10 mouse cellular contexts compared by ENCODE assay signal in the genomic region with DNA sequence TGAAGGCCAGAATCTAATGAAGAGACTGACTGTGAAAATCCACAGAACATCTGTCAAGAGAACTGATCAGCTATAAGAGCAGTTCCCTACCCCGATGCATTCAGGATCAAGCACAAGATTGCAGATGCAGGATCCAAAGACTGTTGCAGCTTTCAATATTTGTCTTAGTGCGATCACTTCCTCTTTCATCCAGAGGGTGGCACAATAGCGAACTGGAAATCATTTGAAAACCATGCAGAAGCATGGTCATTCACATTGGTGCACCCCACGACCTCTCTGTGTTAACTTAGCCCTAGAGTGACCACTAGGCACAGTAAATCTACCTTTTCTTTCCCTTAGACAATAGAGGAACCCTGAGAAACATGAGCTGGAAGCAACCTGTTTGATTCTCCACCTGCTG. TPM values are rescaled to one million over a fixed set of nuclear protein-coding genes. Genes with fewer than 3 reads are reported as not detected.
DNase-seq lines count a peak whose midpoint lies in the region; ATAC-seq and TF ChIP-seq lines count a peak whose summit lies in the region.
"Had no signal": no experiment of that assay in that cellular context is flagged by ENCODE, and none has a peak within 500 bp of the region (broad histone marks: within the 10 kb centered on the region; RNA-seq: fewer than 3 reads in every experiment).

No protein-coding gene starts in this region.

- no peak overlapping the region for H3K27ac ChIP-seq in heart, adult 2 months
- no peak overlapping the region for H3K27ac ChIP-seq in liver, postnatal 0 days (ENCODE audit: low read depth)
- no peak overlapping the region for H3K27ac ChIP-seq in liver, embryonic 11.5 days (ENCODE audit: low read depth, low read length)

- 38% methylated on average over 4 of the region's 4 CpGs for WGBS in heart, adult 2 months
- 28% methylated on average over 4 of the region's 4 CpGs for WGBS in liver, postnatal 0 days (ENCODE audit: insufficient replicate concordance)
- 36% methylated on average over 4 of the region's 4 CpGs for WGBS in liver, embryonic 11.5 days

- no peaks in the 10 kb centered on the region for H3K36me3 ChIP-seq in heart, adult 2 months (ENCODE audit: control insufficient read depth, insufficient read depth, low read length)
- H3K36me3 ChIP-seq in liver, postnatal 0 days (replicated peaks; ENCODE audit: insufficient read depth, low read length) = no peaks in the 10 kb centered on the region
- no peaks in the 10 kb centered on the region for H3K36me3 ChIP-seq in liver, embryonic 11.5 days (ENCODE audit: control insufficient read depth, insufficient read depth, low read length)
- H3K36me3 ChIP-seq: G1E had no signal

- no peak overlapping the region for H3K4me2 ChIP-seq in liver, postnatal 0 days (ENCODE audit: low read depth, low read length)
- H3K4me2 ChIP-seq in liver, embryonic 11.5 days = no peak overlapping the region

- no peaks in the 10 kb centered on the region for H3K9me3 ChIP-seq in liver, postnatal 0 days (ENCODE audit: low read length)
- H3K9me3 ChIP-seq in liver, embryonic 11.5 days (ENCODE audit: control insufficient read depth, low read length) = no peaks in the 10 kb centered on the region
- H3K9me3 ChIP-seq: G1E had no signal

- no peak for TF ChIP-seq POLR2A in heart, adult 2 months (IDR thresholded peaks at IDR 0.05; ENCODE audit: insufficient read depth, low read depth, low read length)

- no peaks in the 10 kb centered on the region for H3K4me1 ChIP-seq in heart, adult 2 months (ENCODE audit: control insufficient read depth, insufficient read depth, low read length)
- no peaks in the 10 kb centered on the region for H3K4me1 ChIP-seq in liver, postnatal 0 days (ENCODE audit: insufficient read depth)
- no peaks in the 10 kb centered on the region for H3K4me1 ChIP-seq in liver, embryonic 11.5 days (replicated peaks; ENCODE audit: control insufficient read depth, insufficient read depth, low read length)
- H3K4me1 ChIP-seq: megakaryocyte, embryonic 14.5 days had no signal

- H3K27me3 ChIP-seq in heart, adult 2 months (ENCODE audit: control insufficient read depth, insufficient read depth, low read length) = no peaks in the 10 kb centered on the region
- H3K27me3 ChIP-seq in liver, postnatal 0 days (ENCODE audit: insufficient read depth, low read length) = no peaks in the 10 kb centered on the region
- H3K27me3 ChIP-seq in liver, embryonic 11.5 days (replicated peaks; ENCODE audit: control insufficient read depth, insufficient read depth, low read length) = no peaks in the 10 kb centered on the region

- peak; percentile 59 for TF ChIP-seq CTCF in heart, adult 2 months (IDR thresholded peaks at IDR 0.05)
- TF ChIP-seq CTCF in liver, postnatal 0 days (IDR thresholded peaks at IDR 0.05; ENCODE audit: low read depth) = peak; percentile 37

- intact Hi-C loops in heart, adult 2 months (cut with DNase I) = loop anchor here (2.0 kb wide), 1 partner anchor 206 kb away; no protein-coding TSS in a partner anchor
- intact Hi-C loops in heart, postnatal 25 days (cut with DNase I) = loop anchor here (1.0 kb wide), 1 partner anchor 206 kb away; no protein-coding TSS in a partner anchor

- no peak overlapping the region for H3K4me3 ChIP-seq in heart, adult 2 months
- H3K4me3 ChIP-seq in liver, postnatal 0 days (ENCODE audit: low read depth, low read length) = no peak overlapping the region
- H3K4me3 ChIP-seq in liver, embryonic 11.5 days (ENCODE audit: low read depth, low read length) = no peak overlapping the region
- H3K4me3 ChIP-seq: megakaryocyte, embryonic 14.5 days had no signal

- TF ChIP-seq EP300 in heart, adult 2 months (IDR thresholded peaks at IDR 0.05; ENCODE audit: insufficient read depth, low read depth, low read length) = no peak
- TF ChIP-seq EP300 in liver, postnatal 0 days (IDR thresholded peaks at IDR 0.05; ENCODE audit: low read depth) = no peak

- no peak for ATAC-seq in liver, postnatal 0 days
- ATAC-seq in liver, embryonic 11.5 days (replicated peaks; ENCODE audit: low FRiP score) = no peak
- no peak for ATAC-seq in megakaryocyte, adult 5-6 weeks (ENCODE audit: poor library complexity, severe bottlenecking)

- no peaks in the 10 kb centered on the region for H3K79me2 ChIP-seq in heart, adult 2 months (replicated peaks; ENCODE audit: control insufficient read depth, insufficient read depth, low read length)

- H3K9ac ChIP-seq in heart, adult 2 months (ENCODE audit: low read depth, low read length) = no peak overlapping the region
- no peak overlapping the region for H3K9ac ChIP-seq in liver, postnatal 0 days (replicated peaks)
- H3K9ac ChIP-seq in liver, embryonic 11.5 days (ENCODE audit: low read depth, low read length) = no peak overlapping the region

- no peak for DNase-seq in heart, adult 2 months
- DNase-seq in heart, postnatal 25 days (ENCODE audit: low spot score) = no peak
- DNase-seq in liver, postnatal 0 days = no peak
- DNase-seq in liver, embryonic 11.5 days (ENCODE audit: low spot score) = no peak
- DNase-seq in ZHBTc4 (ENCODE audit: low read depth, low spot score) = peak; percentile 1
- peak; percentile 63 for DNase-seq in retina, embryonic 14.5 days (ENCODE audit: low spot score)
- no peak for DNase-seq in kidney, adult 18-20 months

RNA-seq across cellular contexts. Expression of a gene that starts 55.8 kb away (rescaled TPM):
- under 1 TPM; 0.16 to 0.23 TPM for total RNA-seq in heart, adult 2 months (2021)
- 0.06 and 0.09 TPM in 2 replicates for polyA plus RNA-seq in heart, adult 2 months (2012; rRNA removed)
- total RNA-seq in heart, postnatal 25 days (2021) = under 1 TPM; 0.18 to 0.34 TPM
- polyA plus RNA-seq in liver, postnatal 0 days (2015; fragmentation: Nextera tagmentation; extraction: Ambion mirVana) = 0.04 and 0.06 TPM in 2 replicates
- 2.0 and 3.4 TPM in 2 replicates for polyA plus RNA-seq in liver, embryonic 11.5 days (2014; fragmentation: Nextera tagmentation; extraction: Ambion mirVana)
- not detected in 2 replicates for total RNA-seq in megakaryocyte, adult 5-6 weeks (2015)
- total RNA-seq in megakaryocyte, adult 5-6 weeks (2017) = not detected in 2 replicates
- polyA plus RNA-seq: G1E had no signal

Comparison
In these comparisons a context has a peak if more than half of its experiments do, and no peak if none do; other contexts are left out.
1. DNase-seq: peak in ZHBTc4 (single experiment) and retina, embryonic 14.5 days (single experiment); none in heart, adult 2 months (0 of 2), heart, postnatal 25 days (single experiment), liver, postnatal 0 days (single experiment), liver, embryonic 11.5 days (single experiment) and kidney, adult 18-20 months (single experiment).